Mouse (Mus musculus) limb, embryonic 13.5 days (tissue): ENCODE measurements around the gene Crygs. TPM values are rescaled to one million over a fixed set of nuclear protein-coding genes. Genes with fewer than 3 reads are reported as not detected.

Experiments used
- ATAC-seq: fragments of 200-750 bp; cut with Nextera tagmentation; 2 replicates; pipeline ENCODE4 v1.8.0; 2017; ENCODE audit warnings: low read depth, moderate number of reproducible peaks, moderate TSS enrichment; ENCODE audit not compliant: low FRiP score
- H3K27ac ChIP-seq: fragments of 300-500 bp; sonication (generic); 2 replicates; pipeline ENCODE4 v1.5.1; 2015; ENCODE audit warnings: inconsistent platforms, mild to moderate bottlenecking, moderate library complexity
- H3K27me3 ChIP-seq: fragments of 300-500 bp; sonication (generic); 2 replicates; pipeline ENCODE4 v1.6.1; 2015; ENCODE audit warnings: mild to moderate bottlenecking, inconsistent platforms
- H3K36me3 ChIP-seq: fragments of 300-500 bp; sonication (generic); 2 replicates; pipeline ENCODE4 v1.6.1; 2015; ENCODE audit warnings: inconsistent platforms, mild to moderate bottlenecking, moderate library complexity
- H3K4me1 ChIP-seq: fragments of 300-500 bp; sonication (generic); 2 replicates; pipeline ENCODE4 v1.6.1; 2015; ENCODE audit warnings: inconsistent platforms
- H3K4me2 ChIP-seq: fragments of 300-500 bp; sonication (generic); replicated peaks from 2 replicates; pipeline ENCODE4 v1.6.1; 2015; ENCODE audit warnings: inconsistent platforms, mild to moderate bottlenecking, moderate library complexity
- H3K4me3 ChIP-seq: fragments of 300-500 bp; sonication (generic); 2 replicates; pipeline ENCODE4 v1.5.1; 2015; ENCODE audit warnings: moderate library complexity, mild to moderate bottlenecking, inconsistent platforms
- H3K9ac ChIP-seq: fragments of 300-500 bp; sonication (generic); 2 replicates; pipeline ENCODE4 v1.6.1; 2015; ENCODE audit warnings: mild to moderate bottlenecking, inconsistent platforms
- H3K9me3 ChIP-seq: fragments of 300-500 bp; sonication (generic); 2 replicates; pipeline ENCODE4 v1.6.1; 2016; ENCODE audit warnings: inconsistent platforms
- WGBS: fragments of 180-500 bp; shearing (Covaris S2); methylation state at CpG from one replicate; pipeline ENCODE4 v1.1.7; 2015; 5-methylcytosine and 5-hydroxymethylcytosine counted together
- polyA plus RNA-seq: library from polyadenylated mRNA; unstranded; fragments of >200 nt; fragmentation: Nextera tagmentation; extraction: Ambion mirVana; gene quantifications from 2 replicates; pipeline ENCODE4 v1.2.1, GENCODE M21; 2015

Crygs gene
- polyA plus RNA-seq, 1 experiment from 2014 or later = not detected

GRCm38 (mm10) chr16:22832932-22833525 lies 21.7 kb upstream of the Crygs start:
- no peak overlapping the region for H3K9ac ChIP-seq
- no peak overlapping the region for H3K4me3 ChIP-seq
- H3K36me3 ChIP-seq = peaks cover 43% of the 10 kb centered on the region
- no peak overlapping the region for H3K4me2 ChIP-seq
- no peak overlapping the region for H3K27ac ChIP-seq
- H3K27me3 ChIP-seq = no peaks in the 10 kb centered on the region
- no peaks in the 10 kb centered on the region for H3K9me3 ChIP-seq
- no peak for ATAC-seq
- no peaks in the 10 kb centered on the region for H3K4me1 ChIP-seq
- WGBS = 85% methylated on average over 3 of the region's 3 CpGs

- H3K4me3 ChIP-seq = no peak overlapping the region
- peaks cover 8% of the 10 kb centered on the region for H3K4me1 ChIP-seq
- H3K27me3 ChIP-seq = no peaks in the 10 kb centered on the region
- no peak overlapping the region for H3K27ac ChIP-seq
- no peak for ATAC-seq
- no peaks in the 10 kb centered on the region for H3K9me3 ChIP-seq
- H3K4me2 ChIP-seq = no peak overlapping the region
- H3K36me3 ChIP-seq = peaks cover 23% of the 10 kb centered on the region
- WGBS = 64% methylated on average over 8 of the region's 8 CpGs
- no peak overlapping the region for H3K9ac ChIP-seq
Observed at GRCm38 (mm10) chr16:22820731-22821130, 9.4 kb upstream of the Crygs start.

- Histone ChIP-seq H3K27me3 (peaks cover 6% of the 10 kb centered on the region; the same call in 1 of the 2 replicates), H3K4me1 (no peaks in the 10 kb centered on the region), H3K9me3 (no peaks in the 10 kb centered on the region), H3K4me3 (no peak overlapping the region), H3K9ac (no peak overlapping the region), H3K36me3 (no peaks in the 10 kb centered on the region), H3K27ac (no peak overlapping the region), H3K4me2 (peak overlapping the region; percentile 49)
- 17% methylated on average over 17 of the region's 17 CpGs for WGBS
- ATAC-seq = no peak
Observed at GRCm38 (mm10) chr16:22807468-22808070, 3.8 kb downstream of the Crygs start.

GRCm38 (mm10) chr16:22802786-22803185 lies 8.6 kb downstream of the Crygs start:
- Histone ChIP-seq H3K36me3 (no peaks in the 10 kb centered on the region), H3K9ac (no peak overlapping the region), H3K4me2 (no peak overlapping the region), H3K4me3 (no peak overlapping the region), H3K4me1 (no peaks in the 10 kb centered on the region), H3K27me3 (peaks cover 2% of the 10 kb centered on the region; the same call in 1 of the 2 replicates), H3K9me3 (no peaks in the 10 kb centered on the region), H3K27ac (no peak overlapping the region)
- no peak for ATAC-seq
- WGBS = 80% methylated on average over 7 of the region's 7 CpGs

- no peaks in the 10 kb centered on the region for H3K4me1 ChIP-seq
- no peak overlapping the region for H3K4me3 ChIP-seq
- H3K9ac ChIP-seq = no peak overlapping the region
- no peaks in the 10 kb centered on the region; the same call in 1 of the 2 replicates for H3K27me3 ChIP-seq
- 83% methylated on average over 5 of the region's 5 CpGs for WGBS
- no peaks in the 10 kb centered on the region for H3K36me3 ChIP-seq
- no peak for ATAC-seq
- no peaks in the 10 kb centered on the region for H3K9me3 ChIP-seq
- no peak overlapping the region for H3K4me2 ChIP-seq
- H3K27ac ChIP-seq = no peak overlapping the region
Observed at GRCm38 (mm10) chr16:22800849-22801109, 10.6 kb downstream of the Crygs start.

- WGBS = 62% methylated on average over 6 of the region's 6 CpGs
- Histone ChIP-seq H3K9me3 (no peaks in the 10 kb centered on the region), H3K4me1 (no peaks in the 10 kb centered on the region), H3K4me2 (no peak overlapping the region), H3K36me3 (no peaks in the 10 kb centered on the region), H3K27ac (no peak overlapping the region), H3K4me3 (no peak overlapping the region), H3K27me3 (no peaks in the 10 kb centered on the region; the same call in 1 of the 2 replicates), H3K9ac (no peak overlapping the region)
- no peak for ATAC-seq
Observed at GRCm38 (mm10) chr16:22800026-22800848, 11.1 kb downstream of the Crygs start.

GRCm38 (mm10) chr16:22798520-22798919 lies 12.9 kb downstream of the Crygs start:
- no peak for ATAC-seq
- Histone ChIP-seq H3K9me3 (no peaks in the 10 kb centered on the region), H3K9ac (no peak overlapping the region), H3K27ac (no peak overlapping the region), H3K4me3 (no peak overlapping the region), H3K27me3 (no peaks in the 10 kb centered on the region; the same call in 1 of the 2 replicates), H3K4me2 (no peak overlapping the region), H3K4me1 (no peaks in the 10 kb centered on the region), H3K36me3 (no peaks in the 10 kb centered on the region)
- 78% methylated on average over 3 of the region's 3 CpGs for WGBS

- H3K9me3 ChIP-seq = no peaks in the 10 kb centered on the region
- H3K4me1 ChIP-seq = no peaks in the 10 kb centered on the region
- H3K9ac ChIP-seq = no peak overlapping the region
- H3K27me3 ChIP-seq = no peaks in the 10 kb centered on the region; the same call in 1 of the 2 replicates
- no peaks in the 10 kb centered on the region for H3K36me3 ChIP-seq
- ATAC-seq = no peak
- no peak overlapping the region for H3K4me3 ChIP-seq
- no peak overlapping the region for H3K4me2 ChIP-seq
- no peak overlapping the region for H3K27ac ChIP-seq
- 79% methylated on average over 5 of the region's 5 CpGs for WGBS
Observed at GRCm38 (mm10) chr16:22797521-22797920, 13.9 kb downstream of the Crygs start.

GRCm38 (mm10) chr16:22795497-22795896 lies 15.9 kb downstream of the Crygs start:
- no peaks in the 10 kb centered on the region for H3K9me3 ChIP-seq
- ATAC-seq = no peak
- no peak overlapping the region for H3K9ac ChIP-seq
- H3K4me2 ChIP-seq = no peak overlapping the region
- no peak overlapping the region for H3K27ac ChIP-seq
- no peaks in the 10 kb centered on the region for H3K36me3 ChIP-seq
- no peaks in the 10 kb centered on the region for H3K4me1 ChIP-seq
- WGBS = 91% methylated on average over 3 of the region's 3 CpGs
- H3K27me3 ChIP-seq = no peaks in the 10 kb centered on the region; the same call in 1 of the 2 replicates
- H3K4me3 ChIP-seq = no peak overlapping the region

- no peak for ATAC-seq
Observed at GRCm38 (mm10) chr16:22791235-22791634, 20.1 kb downstream of the Crygs start.

GRCm38 (mm10) chr16:22789908-22790367 lies 21.4 kb downstream of the Crygs start:
- Histone ChIP-seq H3K27me3 (no peaks in the 10 kb centered on the region), H3K27ac (no peak overlapping the region), H3K4me2 (no peak overlapping the region), H3K9ac (no peak overlapping the region), H3K36me3 (no peaks in the 10 kb centered on the region), H3K4me3 (no peak overlapping the region), H3K9me3 (no peaks in the 10 kb centered on the region), H3K4me1 (no peaks in the 10 kb centered on the region)
- WGBS = 45% methylated on average over 10 of the region's 10 CpGs
- ATAC-seq = no peak

More at GRCm38 (mm10) chr16:22791235-22791634, 20.1 kb downstream of the Crygs start:
- WGBS = 5% methylated on average over 2 of the region's 2 CpGs
- H3K4me1 ChIP-seq = no peaks in the 10 kb centered on the region
- H3K27me3 ChIP-seq = no peaks in the 10 kb centered on the region
- H3K36me3 ChIP-seq = no peaks in the 10 kb centered on the region
- H3K4me2 ChIP-seq = no peak overlapping the region
- H3K4me3 ChIP-seq = no peak overlapping the region
- H3K27ac ChIP-seq = no peak overlapping the region
- no peak overlapping the region for H3K9ac ChIP-seq
- no peaks in the 10 kb centered on the region for H3K9me3 ChIP-seq

GRCm38 (mm10) chr16:22782686-22783085 lies 28.7 kb downstream of the Crygs start:
- no peak overlapping the region for H3K4me2 ChIP-seq
- no peak overlapping the region for H3K4me3 ChIP-seq
- no peak overlapping the region for H3K27ac ChIP-seq
- no peaks in the 10 kb centered on the region for H3K27me3 ChIP-seq
- 79% methylated on average over 5 of the region's 5 CpGs for WGBS
- no peaks in the 10 kb centered on the region for H3K36me3 ChIP-seq
- H3K9me3 ChIP-seq = no peaks in the 10 kb centered on the region
- H3K9ac ChIP-seq = no peak overlapping the region
- no peak for ATAC-seq
- no peaks in the 10 kb centered on the region for H3K4me1 ChIP-seq
